Mouse (Mus musculus) midbrain, embryonic 15.5 days (tissue): ENCODE results near the gene Ddit4. TPM values are rescaled to one million over a fixed set of nuclear protein-coding genes. Genes with fewer than 3 reads are reported as not detected.

ENCODE experiments used
- ATAC-seq: fragments of 200-750 bp; cut with Nextera tagmentation; replicated peaks from 2 replicates; pipeline ENCODE4 v1.8.0; 2017; ENCODE audit warnings: moderate TSS enrichment
- H3K27ac ChIP-seq: fragments of 300-500 bp; sonication (generic); 2 replicates; pipeline ENCODE4 v1.5.1; 2015; ENCODE audit warnings: mild to moderate bottlenecking, inconsistent platforms
- H3K27me3 ChIP-seq: fragments of 300-500 bp; sonication (generic); replicated peaks from 2 replicates; pipeline ENCODE4 v1.6.1; 2015; ENCODE audit warnings: inconsistent platforms
- H3K36me3 ChIP-seq: fragments of 300-500 bp; sonication (generic); replicated peaks from 2 replicates; pipeline ENCODE4 v1.6.1; 2015; ENCODE audit warnings: inconsistent platforms
- H3K4me1 ChIP-seq: fragments of 300-500 bp; sonication (generic); 2 replicates; pipeline ENCODE4 v1.6.1; 2015; ENCODE audit warnings: inconsistent platforms
- H3K4me2 ChIP-seq: fragments of 300-500 bp; sonication (generic); 2 replicates; pipeline ENCODE4 v1.6.1; 2015; ENCODE audit warnings: inconsistent platforms, mild to moderate bottlenecking, moderate library complexity
- H3K4me3 ChIP-seq: fragments of 300-500 bp; sonication (generic); 2 replicates; pipeline ENCODE4 v1.5.1; 2015; ENCODE audit warnings: mild to moderate bottlenecking, inconsistent platforms
- H3K9ac ChIP-seq: fragments of 300-500 bp; sonication (generic); 2 replicates; pipeline ENCODE4 v1.6.1; 2015; ENCODE audit warnings: mild to moderate bottlenecking, inconsistent platforms
- H3K9me3 ChIP-seq: fragments of 300-500 bp; sonication (generic); 2 replicates; pipeline ENCODE4 v1.6.1; 2016; ENCODE audit warnings: inconsistent platforms
- WGBS: fragments of 180-500 bp; shearing (Covaris S2); methylation state at CpG from one replicate; pipeline ENCODE4 v1.1.7; 2015; ENCODE audit warnings: mixed read lengths; 5-methylcytosine and 5-hydroxymethylcytosine counted together
- polyA plus RNA-seq: library from polyadenylated mRNA; unstranded; fragments of >200 nt; fragmentation: Nextera tagmentation; extraction: Ambion mirVana; gene quantifications from 2 replicates; pipeline ENCODE4 v1.2.1, GENCODE M21; 2015

The Ddit4 gene
- polyA plus RNA-seq, 1 experiment from 2014 or later = 52.6 TPM

GRCm38 (mm10) chr10:59953564-59954039, 2.0 kb upstream of the Ddit4 start:
- Histone ChIP-seq H3K27ac (0 out of 2 replicates have a peak overlapping the region, but pooled peaks have one; percentile 16), H3K9me3 (no peaks in the 10 kb centered on the region), H3K4me1 (peaks cover 53% of the 10 kb centered on the region), H3K27me3 (no peaks in the 10 kb centered on the region), H3K4me2 (no peak overlapping the region), H3K36me3 (no peaks in the 10 kb centered on the region), H3K9ac (no peak overlapping the region), H3K4me3 (no peak overlapping the region)
- no peak for ATAC-seq
- WGBS = 29% methylated on average over 7 of the region's 7 CpGs

DNA sequence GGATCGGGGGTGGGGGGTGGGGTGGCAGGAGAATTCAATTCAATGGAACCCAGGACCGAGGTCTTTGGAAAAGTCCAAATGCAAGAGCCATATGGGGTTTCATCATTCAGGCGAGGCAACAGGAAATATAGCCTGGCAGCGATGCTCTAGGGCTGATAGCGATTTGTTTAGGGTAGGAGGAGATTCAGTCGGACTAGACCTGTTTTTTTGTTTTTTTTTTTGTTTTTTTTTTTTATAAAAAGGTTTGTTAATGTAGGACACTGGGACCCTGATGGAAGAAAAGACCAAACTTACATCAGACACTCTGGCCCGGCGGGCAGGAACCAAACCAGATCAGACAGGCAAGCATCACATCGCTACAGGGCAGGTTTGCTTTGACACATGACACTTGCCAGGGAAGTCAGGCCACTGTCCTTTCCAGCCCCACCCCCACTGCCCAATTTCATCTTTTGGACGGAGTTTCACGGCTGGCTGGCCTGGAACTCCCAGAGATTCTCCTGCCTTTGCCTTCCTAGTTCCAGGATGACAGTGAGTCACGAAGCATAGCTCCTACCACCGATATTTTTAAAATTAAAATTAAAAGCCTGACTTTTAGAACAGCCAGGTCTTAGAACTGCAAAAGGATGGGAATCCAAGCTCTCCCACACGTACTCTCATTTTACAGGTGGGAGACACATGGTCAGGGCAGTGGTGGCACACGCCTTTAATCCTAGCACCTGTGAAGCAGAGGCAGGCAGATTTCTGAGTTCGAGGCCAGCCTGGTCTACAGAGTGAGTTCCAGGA, 1.3 kb upstream of the Ddit4 start:
- H3K9me3 ChIP-seq = no peaks in the 10 kb centered on the region
- H3K4me1 ChIP-seq = peaks cover 47% of the 10 kb centered on the region
- H3K4me3 ChIP-seq = peak overlapping the region; percentile 75
- peak overlapping the region; percentile 92 for H3K4me2 ChIP-seq
- H3K27ac ChIP-seq = peak overlapping the region; percentile 95
- peak overlapping the region; percentile 71 for H3K9ac ChIP-seq
- H3K36me3 ChIP-seq = no peaks in the 10 kb centered on the region
- no peaks in the 10 kb centered on the region for H3K27me3 ChIP-seq
- whole genome bisulfite sequencing = 22% methylated on average over 16 of the region's 16 CpGs
- ATAC-seq = no peak

GRCm38 (mm10) chr10:59952152-59952780, 632 bp upstream of the Ddit4 start:
- Histone ChIP-seq H3K4me1 (peaks cover 40% of the 10 kb centered on the region), H3K4me3 (peak overlapping the region; percentile 75), H3K27me3 (no peaks in the 10 kb centered on the region), H3K9me3 (no peaks in the 10 kb centered on the region), H3K36me3 (no peaks in the 10 kb centered on the region), H3K4me2 (peak overlapping the region; percentile 92), H3K9ac (peak overlapping the region; percentile 71), H3K27ac (peak overlapping the region; percentile 95)
- WGBS = 0% methylated on average over 31 of the region's 31 CpGs
- peak; percentile 52 for ATAC-seq

GRCm38 (mm10) chr10:59950716-59951191, 880 bp downstream of the Ddit4 start:
- Histone ChIP-seq H3K4me1 (peaks cover 30% of the 10 kb centered on the region), H3K9ac (peak overlapping the region; percentile 90), H3K4me2 (peak overlapping the region; percentile 94), H3K4me3 (peak overlapping the region; percentile 75), H3K27ac (peak overlapping the region; percentile 95), H3K27me3 (no peaks in the 10 kb centered on the region), H3K9me3 (no peaks in the 10 kb centered on the region), H3K36me3 (no peaks in the 10 kb centered on the region)
- WGBS = under 1% methylated on average over 23 of the region's 23 CpGs
- peak; percentile 51 for ATAC-seq

- H3K9me3 ChIP-seq = no peaks in the 10 kb centered on the region
- 40% methylated on average over 15 of the region's 15 CpGs for WGBS
- no peaks in the 10 kb centered on the region for H3K27me3 ChIP-seq
- H3K4me3 ChIP-seq = peak overlapping the region; percentile 75
- H3K4me2 ChIP-seq = peak overlapping the region; percentile 94
- H3K36me3 ChIP-seq = no peaks in the 10 kb centered on the region
- H3K4me1 ChIP-seq = peaks cover 30% of the 10 kb centered on the region
- peak overlapping the region; percentile 95 for H3K27ac ChIP-seq
- ATAC-seq = no peak
- H3K9ac ChIP-seq = peak overlapping the region; percentile 90
Measured at GRCm38 (mm10) chr10:59949783-59950605, 1.6 kb downstream of the Ddit4 start.

DNA sequence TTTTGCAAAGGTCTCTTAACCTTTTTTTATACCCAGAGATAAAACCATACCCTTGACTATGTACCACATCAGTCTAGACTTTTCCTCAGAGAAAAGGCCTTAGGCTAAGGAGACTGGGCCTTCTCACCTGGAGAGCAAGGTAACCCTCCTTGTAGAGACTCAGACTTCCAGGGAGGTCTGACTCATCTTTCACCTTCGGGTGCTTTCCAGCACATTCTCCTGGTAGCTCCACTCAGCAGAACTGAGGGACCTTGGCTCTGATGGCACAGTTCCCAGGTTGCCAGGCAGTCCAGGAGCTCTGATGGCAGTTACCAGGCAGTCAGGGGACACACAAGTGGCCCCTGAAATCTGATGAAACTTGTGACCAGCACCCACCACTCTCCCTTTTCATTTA, 2.4 kb downstream of the Ddit4 start:
- Histone ChIP-seq H3K36me3 (no peaks in the 10 kb centered on the region), H3K4me1 (peaks cover 30% of the 10 kb centered on the region), H3K4me2 (peak overlapping the region; percentile 94), H3K27me3 (no peaks in the 10 kb centered on the region), H3K9ac (no peak overlapping the region), H3K4me3 (peak overlapping the region; percentile 75), H3K27ac (peak overlapping the region; percentile 21; the same call in 1 of the 2 replicates), H3K9me3 (no peaks in the 10 kb centered on the region)
- no peak for ATAC-seq
- 59% methylated on average over 1 of the region's 1 CpGs for WGBS

GRCm38 (mm10) chr10:59948363-59949254, 3.0 kb downstream of the Ddit4 start:
- Histone ChIP-seq H3K36me3 (no peaks in the 10 kb centered on the region), H3K4me2 (peak overlapping the region; percentile 94), H3K4me3 (0 out of 2 replicates have a peak overlapping the region, but pooled peaks have one; percentile 75), H3K9ac (no peak overlapping the region), H3K27ac (peak overlapping the region; percentile 21; the same call in 1 of the 2 replicates), H3K9me3 (no peaks in the 10 kb centered on the region), H3K4me1 (peaks cover 34% of the 10 kb centered on the region), H3K27me3 (no peaks in the 10 kb centered on the region)
- 55% methylated on average over 6 of the region's 6 CpGs for WGBS
- no peak for ATAC-seq

DNA sequence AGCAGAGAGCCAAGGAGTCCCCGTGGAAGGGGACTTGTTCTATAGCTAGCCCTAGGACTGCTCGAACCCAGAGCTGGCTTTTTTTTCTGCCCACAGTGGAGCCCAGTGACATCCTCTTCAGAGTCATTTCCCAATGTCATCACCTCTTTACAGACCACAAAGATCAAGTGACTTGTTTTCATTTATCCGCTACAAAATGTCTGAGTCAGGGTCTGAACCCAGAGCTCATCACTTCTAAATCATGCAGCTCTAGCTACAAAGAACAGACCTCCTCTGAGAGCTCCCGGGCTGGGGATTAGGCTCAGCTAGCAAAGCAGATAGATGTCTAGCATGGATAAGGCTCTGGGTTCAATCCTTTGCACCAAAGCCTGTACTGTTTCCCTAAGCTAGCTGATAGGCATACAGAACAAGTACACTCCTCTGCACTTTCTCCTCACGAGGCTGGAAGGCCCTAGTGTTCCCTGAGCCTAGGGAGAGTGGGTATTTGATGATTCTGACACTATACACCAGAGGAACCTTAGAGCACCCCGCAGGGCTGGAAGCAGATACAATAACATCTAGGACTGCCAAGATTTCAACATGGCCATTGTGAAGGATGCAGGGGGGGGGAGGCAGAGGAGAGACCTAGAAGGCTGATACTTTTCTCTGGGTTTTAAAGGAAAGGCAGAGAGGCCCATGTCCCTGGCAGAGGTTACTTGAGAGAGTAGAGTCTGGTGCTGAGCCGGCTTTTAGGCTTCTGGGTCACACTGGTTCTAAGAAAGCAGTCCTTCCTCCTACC, 4.1 kb downstream of the Ddit4 start:
- no peak overlapping the region for H3K4me2 ChIP-seq
- H3K27me3 ChIP-seq = no peaks in the 10 kb centered on the region
- peaks cover 38% of the 10 kb centered on the region for H3K4me1 ChIP-seq
- 61% methylated on average over 7 of the region's 7 CpGs for WGBS
- H3K36me3 ChIP-seq = no peaks in the 10 kb centered on the region
- no peak overlapping the region for H3K9ac ChIP-seq
- H3K27ac ChIP-seq = no peak overlapping the region
- H3K4me3 ChIP-seq = no peak overlapping the region
- no peaks in the 10 kb centered on the region for H3K9me3 ChIP-seq
- ATAC-seq = no peak

GRCm38 (mm10) chr10:59946362-59946761, 5.3 kb downstream of the Ddit4 start:
- Histone ChIP-seq H3K36me3 (no peaks in the 10 kb centered on the region), H3K27ac (no peak overlapping the region), H3K4me3 (no peak overlapping the region), H3K9me3 (no peaks in the 10 kb centered on the region), H3K9ac (no peak overlapping the region), H3K27me3 (no peaks in the 10 kb centered on the region), H3K4me2 (no peak overlapping the region), H3K4me1 (peaks cover 40% of the 10 kb centered on the region)
- ATAC-seq = no peak
- WGBS = 92% methylated on average over 5 of the region's 5 CpGs

GRCm38 (mm10) chr10:59945416-59945815, 6.2 kb downstream of the Ddit4 start:
- no peaks in the 10 kb centered on the region for H3K9me3 ChIP-seq
- ATAC-seq = no peak
- no peak overlapping the region for H3K4me3 ChIP-seq
- no peaks in the 10 kb centered on the region for H3K27me3 ChIP-seq
- H3K9ac ChIP-seq = no peak overlapping the region
- WGBS = 95% methylated on average over 3 of the region's 3 CpGs
- peaks cover 37% of the 10 kb centered on the region for H3K4me1 ChIP-seq
- no peaks in the 10 kb centered on the region for H3K36me3 ChIP-seq
- H3K4me2 ChIP-seq = no peak overlapping the region
- no peak overlapping the region for H3K27ac ChIP-seq
